Mouse (Mus musculus): ENCODE results near the gene Qrich2. TPM values are rescaled to one million over a fixed set of nuclear protein-coding genes. Genes with fewer than 3 reads are reported as not detected.

Gene Qrich2
- total and polyA plus RNA-seq, 3 experiments, result 0.29 to 0.38 (median 0.32) TPM

DNA sequence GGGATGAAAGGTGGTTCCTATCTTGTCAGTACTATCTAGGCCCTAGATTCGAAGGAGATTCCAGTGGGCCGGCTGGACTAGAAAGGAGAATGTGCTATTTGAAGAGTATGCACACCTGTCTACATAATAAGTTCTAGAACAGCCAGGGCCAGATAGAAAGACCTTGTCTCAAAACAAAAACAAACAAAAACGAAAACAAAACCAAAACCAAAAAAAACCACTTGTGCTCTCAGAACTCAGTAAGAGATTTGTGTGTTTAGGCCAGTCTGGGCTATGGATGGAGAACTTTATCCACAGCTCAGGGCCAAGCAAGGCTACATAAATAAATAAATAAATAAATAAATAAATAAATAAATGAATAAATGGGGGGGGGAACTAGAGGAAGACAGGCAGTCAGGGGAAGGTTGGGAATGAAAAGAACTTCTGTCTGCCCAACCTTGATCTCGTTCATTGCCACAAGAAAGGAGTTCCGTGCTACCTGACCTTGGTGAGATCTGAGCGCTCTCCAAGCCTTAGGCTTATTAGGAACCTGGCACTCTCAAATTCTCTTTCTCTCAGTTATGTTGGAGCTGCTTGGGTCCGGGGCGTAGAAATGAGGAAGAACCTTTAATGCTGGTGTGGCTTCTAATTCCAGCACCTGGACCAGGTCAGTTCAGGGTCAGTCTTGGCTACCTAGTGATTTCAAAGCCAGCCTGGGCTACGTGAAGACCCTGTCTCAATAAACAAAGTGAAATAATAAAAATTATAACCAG lies 36.0 kb downstream of the Qrich2 start:
- H3K36me3 ChIP-seq (replicated peaks in 1 of 2; ENCODE audit: control insufficient read depth in 1 of 2, insufficient read depth in 1 of 2, low read length in 1 of 2), result peaks cover 2 to 3% of the 10 kb centered on the region in 2 experiments
- peak overlapping the region; percentile 32 for H3K9ac ChIP-seq (ENCODE audit: insufficient read depth, low read depth)
- dilution Hi-C loops (cut with MboI; ENCODE audit: extremely low pct_ligation_motif_present, extremely low pct_unique_long_range_greater_than_20kb, low sequenced_read_pairs), result no loop called here
- H3K4me1 ChIP-seq (ENCODE audit: control insufficient read depth in 1 of 2, insufficient read depth in 2 of 2), result peaks cover 29 to 71% of the 10 kb centered on the region in 2 experiments
- peak overlapping the region; percentile 79 for H3K27ac ChIP-seq (ENCODE audit: insufficient read depth, low read depth)
- DNase-seq (ENCODE audit: extremely low read depth), result no peak
- H3K79me2 ChIP-seq (replicated peaks; ENCODE audit: control insufficient read depth, extremely low read depth, insufficient read depth, poor library complexity, severe bottlenecking), result peaks cover 9% of the 10 kb centered on the region
- peak; percentile 53; the same call in 1 of the 2 replicates for TF ChIP-seq ETS1 (conservative IDR thresholded peaks at IDR 0.05; ENCODE audit: low read depth, low read length)
- no peak for TF ChIP-seq GABPA (IDR thresholded peaks at IDR 0.05; ENCODE audit: insufficient replicate concordance, low read depth, low read length)
- no peak for TF ChIP-seq E2F4 (IDR thresholded peaks at IDR 0.05; ENCODE audit: insufficient replicate concordance, low read depth, low read length)
- TF ChIP-seq TCF12 (IDR thresholded peaks at IDR 0.05; ENCODE audit: low read depth, low read length), result no peak; the same call in 1 of the 2 replicates
- TF ChIP-seq BHLHE40 (IDR thresholded peaks at IDR 0.05; ENCODE audit: low read depth, low read length), result peak; percentile 48; the same call in 1 of the 2 replicates
- TF ChIP-seq ZC3H11A (IDR thresholded peaks at IDR 0.05; ENCODE audit: low read depth, low read length), result no peak
- TF ChIP-seq ZNF384 (IDR thresholded peaks at IDR 0.05; ENCODE audit: low read depth, low read length), result peak; percentile 53
- peak; percentile 52; the same call in 1 of the 2 replicates for TF ChIP-seq EP300 (IDR thresholded peaks at IDR 0.05; ENCODE audit: low read length)
- TF ChIP-seq IRF4 (IDR thresholded peaks at IDR 0.05; ENCODE audit: low read depth, low read length), result 0 out of 2 replicates have a peak, but pooled peaks have one; percentile 63
- no peak for TF ChIP-seq ZKSCAN1 (IDR thresholded peaks at IDR 0.05; ENCODE audit: borderline replicate concordance, low read depth, low read length)
- peak; percentile 18; the same call in 1 of the 2 replicates for TF ChIP-seq ELF1 (IDR thresholded peaks at IDR 0.05; ENCODE audit: low read depth, low read length)
- in situ Hi-C loops (cut with MboI; ENCODE audit: low pct_ligation_motif_present, low pct_unique_long_range_greater_than_20kb, low sequenced_read_pairs), result no loop called here
- peak overlapping the region; percentile 74 for H3K4me2 ChIP-seq (ENCODE audit: insufficient read depth, low read depth, poor library complexity, severe bottlenecking)
- no peaks in the 10 kb centered on the region for H3K9me3 ChIP-seq (replicated peaks; ENCODE audit: low read length)
- no peak overlapping the region for H3K4me3 ChIP-seq (replicated peaks in 1 of 3; ENCODE audit: low read depth in 2 of 3, low read length in 2 of 3, poor library complexity in 1 of 3)
- no peaks in the 10 kb centered on the region for H3K27me3 ChIP-seq (replicated peaks)

DNA sequence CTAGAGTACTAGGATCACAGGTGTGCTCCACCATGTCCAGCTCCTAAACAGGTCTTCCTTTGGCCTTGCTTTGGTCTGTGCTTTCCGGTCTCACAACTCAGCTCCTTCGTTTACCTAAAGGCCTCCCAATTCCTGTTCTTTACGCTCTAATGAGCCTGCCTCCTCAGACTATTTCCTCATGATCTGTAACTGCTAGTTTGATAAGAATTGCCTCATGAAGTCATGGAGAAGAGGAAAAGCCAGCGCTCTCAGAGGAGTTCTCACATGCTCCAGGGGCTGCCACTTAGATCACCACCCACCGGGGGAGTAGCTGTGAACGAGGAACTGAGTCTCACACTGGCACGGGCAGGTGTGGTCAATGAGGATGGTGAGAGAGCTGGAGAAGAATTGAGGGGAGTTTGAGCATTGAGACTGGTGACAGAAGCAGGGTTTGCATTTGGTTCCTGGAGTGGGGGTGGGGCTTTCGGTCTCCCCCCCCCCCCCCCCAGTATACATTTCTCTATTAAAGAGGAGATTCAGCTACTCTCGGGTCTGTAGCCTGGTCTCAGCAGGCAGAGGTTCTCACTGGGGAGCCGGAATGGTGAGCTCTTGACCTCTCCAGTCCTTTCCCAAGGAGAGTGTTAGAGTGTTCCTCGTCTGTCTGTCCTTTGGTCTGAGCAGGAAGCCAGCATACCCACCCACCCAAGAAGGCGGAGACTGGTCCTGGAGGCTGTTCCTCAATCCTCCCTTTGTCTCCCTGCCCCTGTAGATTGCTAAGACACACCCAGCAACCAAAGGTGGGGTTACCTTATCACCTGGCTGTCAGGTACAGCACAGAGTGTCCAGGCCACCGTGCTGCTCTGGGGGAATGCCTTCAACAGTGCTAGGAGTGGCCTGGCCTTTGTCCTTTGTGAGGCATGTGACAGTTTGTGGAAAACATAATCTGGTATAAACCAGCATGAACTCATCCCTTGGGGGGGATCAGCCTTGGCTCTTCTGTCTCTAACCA lies 36.9 kb downstream of the Qrich2 start:
- DNase-seq (ENCODE audit: extremely low read depth), result no peak
- Histone ChIP-seq H3K4me3 (replicated peaks in 1 of 3; ENCODE audit: low read depth in 2 of 3, low read length in 2 of 3, poor library complexity in 1 of 3) (peak overlapping the region in 1 of 3 experiments; percentile 6), H3K79me2 (replicated peaks; ENCODE audit: control insufficient read depth, extremely low read depth, insufficient read depth, poor library complexity, severe bottlenecking) (peaks cover under 1% of the 10 kb centered on the region; the same call in 1 of the 2 replicates), H3K27ac (ENCODE audit: insufficient read depth, low read depth) (peak overlapping the region; percentile 79), H3K27me3 (replicated peaks) (no peaks in the 10 kb centered on the region), H3K9ac (ENCODE audit: insufficient read depth, low read depth) (peak overlapping the region; percentile 20), H3K36me3 (replicated peaks in 1 of 2; ENCODE audit: control insufficient read depth in 1 of 2, insufficient read depth in 1 of 2, low read length in 1 of 2) (no peaks in the 10 kb centered on the region), H3K9me3 (replicated peaks; ENCODE audit: low read length) (no peaks in the 10 kb centered on the region), H3K4me2 (ENCODE audit: insufficient read depth, low read depth, poor library complexity, severe bottlenecking) (peak overlapping the region; percentile 74), H3K4me1 (ENCODE audit: control insufficient read depth in 1 of 2, insufficient read depth in 2 of 2) (peaks cover 29 to 79% of the 10 kb centered on the region in 2 experiments)
- dilution Hi-C loops (cut with MboI; ENCODE audit: extremely low pct_ligation_motif_present, extremely low pct_unique_long_range_greater_than_20kb, low sequenced_read_pairs) (no loop called here), in situ Hi-C loops (cut with MboI; ENCODE audit: low pct_ligation_motif_present, low pct_unique_long_range_greater_than_20kb, low sequenced_read_pairs) (no loop called here)
- TF ChIP-seq POLR2AphosphoS2 (IDR thresholded peaks at IDR 0.05; ENCODE audit: low read depth, low read length), result no peak
- TF ChIP-seq HCFC1 (IDR thresholded peaks at IDR 0.05; ENCODE audit: low read depth, low read length), result no peak
- peak; percentile 48 for TF ChIP-seq IRF4 (IDR thresholded peaks at IDR 0.05; ENCODE audit: low read depth, low read length)
- TF ChIP-seq MAX (IDR thresholded peaks at IDR 0.05; ENCODE audit: low read length), result no peak
- TF ChIP-seq ZC3H11A (IDR thresholded peaks at IDR 0.05; ENCODE audit: low read depth, low read length), result no peak
- peak; percentile 60; the same call in 1 of the 2 replicates for TF ChIP-seq ZMIZ1 (IDR thresholded peaks at IDR 0.05; ENCODE audit: low read depth, low read length)
- no peak for TF ChIP-seq JUN (IDR thresholded peaks at IDR 0.05; ENCODE audit: insufficient read depth, low read depth, low read length)
- 0 out of 2 replicates have a peak, but pooled peaks have one; percentile 17 for TF ChIP-seq SIN3A (IDR thresholded peaks at IDR 0.05; ENCODE audit: low read length)
- TF ChIP-seq SMC3 (IDR thresholded peaks at IDR 0.05; ENCODE audit: low read depth, low read length), result no peak
- TF ChIP-seq CHD2 (IDR thresholded peaks at IDR 0.05; ENCODE audit: low read length), result peak; percentile 74
- no peak for TF ChIP-seq ZKSCAN1 (IDR thresholded peaks at IDR 0.05; ENCODE audit: borderline replicate concordance, low read depth, low read length)
- no peak for TF ChIP-seq MAFK (IDR thresholded peaks at IDR 0.05; ENCODE audit: insufficient replicate concordance, low read length)
- TF ChIP-seq BHLHE40 (IDR thresholded peaks at IDR 0.05; ENCODE audit: low read depth, low read length), result peak; percentile 93
- TF ChIP-seq CTCF (conservative IDR thresholded peaks at IDR 0.05 in 1 of 2, IDR thresholded peaks at IDR 0.05 in 1 of 2; ENCODE audit: low read depth in 2 of 2, low read length in 2 of 2), result no peak
- TF ChIP-seq POLR2A (IDR thresholded peaks at IDR 0.05; ENCODE audit: low read depth, low read length), result peak; percentile 28
- TF ChIP-seq USF1 (IDR thresholded peaks at IDR 0.05; ENCODE audit: low read depth, low read length), result no peak
- TF ChIP-seq CHD1 (IDR thresholded peaks at IDR 0.05; ENCODE audit: low read depth, low read length), result no peak
- no peak for TF ChIP-seq USF2 (conservative IDR thresholded peaks at IDR 0.05; ENCODE audit: low read depth, low read length)
- TF ChIP-seq MAZ (IDR thresholded peaks at IDR 0.05; ENCODE audit: low read depth, low read length), result peak; percentile 68; the same call in 1 of the 2 replicates
- TF ChIP-seq ETS1 (conservative IDR thresholded peaks at IDR 0.05; ENCODE audit: low read depth, low read length), result peak; percentile 58
- 0 out of 2 replicates have a peak, but pooled peaks have one; percentile 31 for TF ChIP-seq EP300 (IDR thresholded peaks at IDR 0.05; ENCODE audit: low read length)
- peak; percentile 50; the same call in 1 of the 2 replicates for TF ChIP-seq TCF12 (IDR thresholded peaks at IDR 0.05; ENCODE audit: low read depth, low read length)

All from CH12.LX (cell line).